Mouse (Mus musculus) embryonic fibroblast, embryonic 13.5 days (primary cell): ENCODE data around the gene Sesn1.

Experiments used
- CTCF ChIP-seq: IDR thresholded peaks from 2 replicates; pipeline ENCODE4 v1.5.1; 2011; ENCODE audit warnings: mild to moderate bottlenecking, control low read depth, low read length, moderate library complexity, borderline replicate concordance; ENCODE audit not compliant: insufficient read depth
- POLR2A ChIP-seq: IDR thresholded peaks from 2 replicates; pipeline ENCODE4 v1.6.1; 2011; ENCODE audit warnings: low read depth, mild to moderate bottlenecking, control low read depth, low read length, moderate library complexity

- TF ChIP-seq POLR2A (no peak), CTCF (no peak)
Measured at GRCm38 (mm10) chr10:41812566-41812965, 2.8 kb downstream of the Sesn1 start.
